Mouse (Mus musculus): ENCODE data around the gene Hist4h4. TPM values are rescaled to one million over a fixed set of nuclear protein-coding genes. Genes with fewer than 3 reads are reported as not detected.
"Not testable (repeated sequence)": the region's sequence is repeated elsewhere in the genome, so short reads cannot be mapped to it uniquely, and the experiment has no call there.

Gene Hist4h4
- total RNA-seq, 2 experiments from 2014 or later: 8.2 to 8.5 TPM

DNA sequence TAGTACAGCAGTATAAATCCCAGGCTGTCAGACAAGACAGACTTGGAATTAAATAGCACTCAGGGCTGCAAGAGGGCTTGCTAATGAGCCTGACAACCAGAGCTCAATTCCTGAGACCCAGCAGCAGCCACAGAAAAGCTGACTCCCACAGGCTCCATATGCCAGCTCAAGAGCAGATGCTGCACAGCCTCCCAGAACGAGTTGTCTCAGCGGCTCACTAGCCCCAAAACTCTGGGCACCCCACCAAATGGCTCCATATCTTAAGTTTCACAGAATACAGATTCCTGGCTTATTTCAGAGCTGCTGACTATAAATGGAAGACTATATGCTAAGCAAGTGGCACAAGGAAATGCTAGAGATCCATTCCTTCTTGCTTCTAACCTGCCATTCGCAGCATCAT is 13.3 kb upstream of the Hist4h4 start:
- intact Hi-C loops (cut with DNase I): no loop called here
- DNase-seq: no peak

DNA sequence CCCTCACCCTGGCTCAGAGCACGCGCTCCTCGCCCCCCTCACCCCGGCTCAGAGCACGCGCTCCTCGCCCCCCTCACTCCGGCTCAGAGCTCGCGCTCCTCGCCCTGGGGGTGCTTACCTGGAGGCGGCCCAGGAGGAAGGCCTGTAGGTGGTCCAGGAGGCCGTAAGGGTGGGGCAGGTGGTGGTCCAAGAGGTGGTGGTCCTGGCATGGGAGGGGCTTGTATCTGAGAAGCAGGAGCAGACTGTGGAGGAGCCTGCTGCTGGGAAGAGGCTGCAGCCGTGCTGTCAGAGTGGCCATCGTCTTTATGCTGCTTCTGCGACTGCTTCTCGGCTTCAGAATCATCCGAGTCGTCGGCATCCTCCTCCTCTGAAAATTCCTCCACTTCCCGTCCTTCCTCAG is 12.6 kb upstream of the Hist4h4 start:
- no peak for DNase-seq
- intact Hi-C loops (cut with DNase I): no loop called here

- intact Hi-C loops (cut with DNase I): no loop called here
These were observed 11.2 kb upstream of the Hist4h4 start for GRCm38 (mm10) chr6:136815381-136815780.

GRCm38 (mm10) chr6:136813117-136813516 is 8.9 kb upstream of the Hist4h4 start:
- intact Hi-C loops (cut with DNase I): no loop called here
- no peak for DNase-seq

More at GRCm38 (mm10) chr6:136815381-136815780, 11.2 kb upstream of the Hist4h4 start:
- no peak for DNase-seq

DNA sequence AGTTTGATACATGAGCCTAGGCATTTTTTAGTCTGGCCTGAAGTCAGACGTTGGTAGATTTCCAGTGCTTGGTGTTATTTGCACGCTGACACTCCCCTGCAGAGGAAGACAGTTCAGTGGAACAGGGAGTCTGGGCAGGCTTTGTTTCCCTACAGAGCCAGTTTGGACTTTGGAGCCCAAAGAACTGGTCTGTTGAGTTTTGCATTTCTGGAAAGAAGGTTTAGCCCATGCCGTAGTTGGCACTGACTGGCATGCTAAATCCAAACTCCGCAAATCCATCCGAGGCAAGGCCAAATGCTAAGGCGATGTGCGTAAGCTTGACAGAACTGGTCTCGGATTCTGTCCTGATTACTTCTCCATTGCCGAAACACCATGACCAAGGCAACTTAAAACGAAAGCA is 7.0 kb upstream of the Hist4h4 start:
- intact Hi-C loops (cut with DNase I): no loop called here

GRCm38 (mm10) chr6:136809673-136810072 is 5.5 kb upstream of the Hist4h4 start:
- DNase-seq: no peak
- intact Hi-C loops (cut with DNase I): no loop called here

More for the DNA sequence above, 7.0 kb upstream of the Hist4h4 start:
- no peak for DNase-seq

GRCm38 (mm10) chr6:136809077-136809476 is 4.9 kb upstream of the Hist4h4 start:
- intact Hi-C loops (cut with DNase I): no loop called here
- peak; percentile 45 to 55 for DNase-seq

DNA sequence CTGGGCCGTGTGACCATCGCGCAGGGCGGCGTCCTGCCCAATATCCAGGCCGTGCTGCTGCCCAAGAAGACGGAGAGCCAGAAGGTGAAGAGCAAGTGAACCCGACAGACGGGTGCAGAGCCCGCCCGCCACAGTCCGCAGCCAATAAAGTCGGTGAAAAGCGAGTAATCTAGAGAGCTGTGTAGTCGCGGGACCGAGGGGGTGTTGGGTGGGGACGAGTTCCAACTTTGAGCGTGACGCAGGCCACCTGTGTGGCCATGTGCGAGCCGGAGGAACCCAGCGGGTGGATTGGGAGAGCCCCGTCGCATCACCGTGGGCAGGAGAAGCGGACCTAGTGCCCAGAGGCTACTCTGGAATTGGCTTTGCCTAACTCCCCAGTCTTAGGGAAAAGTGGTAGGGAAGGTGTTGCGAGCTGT is 4.4 kb upstream of the Hist4h4 start:
- intact Hi-C loops (cut with DNase I): no loop called here
- peak; percentile 38 to 58 for DNase-seq

GRCm38 (mm10) chr6:136808014-136808417 is 3.8 kb upstream of the Hist4h4 start, which contains the start of gene H2afj:
Gene H2afj (plus strand): TSS chr6:136808244.
- DNase-seq: peak; percentile 98 to 99
- intact Hi-C loops (cut with DNase I): no loop called here

DNA sequence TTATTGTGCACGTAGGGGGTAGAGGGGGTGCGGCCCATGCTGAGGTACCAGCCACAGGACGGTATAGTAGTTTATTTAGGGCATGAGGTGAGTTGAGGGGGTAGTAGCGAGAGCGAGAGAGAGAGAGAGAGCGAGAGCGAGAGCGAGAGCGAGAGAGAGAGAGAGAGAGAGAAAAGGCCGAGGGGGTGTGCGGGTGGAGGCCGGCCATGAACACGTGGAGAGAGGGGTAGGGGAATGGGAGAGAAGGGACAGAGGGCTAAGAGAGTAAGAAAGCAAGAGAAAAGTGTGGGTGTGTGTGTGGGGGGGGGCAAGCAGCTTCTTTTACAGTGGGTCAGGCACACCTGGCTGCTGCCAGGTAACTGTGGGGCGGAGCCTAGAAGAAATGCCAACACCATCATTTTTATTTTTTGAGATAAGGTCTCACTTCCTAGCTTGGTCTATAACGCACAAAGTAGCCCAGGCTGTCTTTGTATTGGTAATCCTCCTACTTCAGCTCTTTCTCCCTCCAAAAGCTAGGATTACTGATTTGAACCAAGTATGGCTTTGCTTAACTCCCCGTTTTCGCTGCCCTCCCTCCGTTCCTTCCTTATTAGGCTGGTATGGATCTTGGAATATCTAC is 3.3 kb upstream of the Hist4h4 start:
- DNase-seq: no peak
- intact Hi-C loops (cut with DNase I): no loop called here

GRCm38 (mm10) chr6:136806819-136807218 is 2.6 kb upstream of the Hist4h4 start:
- DNase-seq: no peak
- intact Hi-C loops (cut with DNase I): no loop called here

DNA sequence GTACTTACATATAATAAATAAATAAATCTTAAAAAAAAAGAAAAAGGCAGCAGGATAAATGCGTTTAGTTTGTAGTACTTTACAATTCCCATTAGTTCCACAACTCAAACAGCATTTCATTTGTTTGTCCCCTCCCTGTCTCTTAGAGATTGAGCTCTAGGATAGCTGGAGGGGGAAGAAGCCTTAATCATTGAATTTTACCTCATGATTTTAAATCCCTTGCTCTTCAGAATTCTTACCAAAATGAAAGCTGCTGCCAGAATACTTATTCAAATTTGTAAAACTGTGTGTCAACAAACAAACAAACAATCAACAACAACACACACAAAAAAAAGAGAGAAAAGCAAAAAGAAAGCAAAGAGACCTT is 1.2 kb upstream of the Hist4h4 start:
- intact Hi-C loops (cut with DNase I): no loop called here
- no peak for DNase-seq

DNA sequence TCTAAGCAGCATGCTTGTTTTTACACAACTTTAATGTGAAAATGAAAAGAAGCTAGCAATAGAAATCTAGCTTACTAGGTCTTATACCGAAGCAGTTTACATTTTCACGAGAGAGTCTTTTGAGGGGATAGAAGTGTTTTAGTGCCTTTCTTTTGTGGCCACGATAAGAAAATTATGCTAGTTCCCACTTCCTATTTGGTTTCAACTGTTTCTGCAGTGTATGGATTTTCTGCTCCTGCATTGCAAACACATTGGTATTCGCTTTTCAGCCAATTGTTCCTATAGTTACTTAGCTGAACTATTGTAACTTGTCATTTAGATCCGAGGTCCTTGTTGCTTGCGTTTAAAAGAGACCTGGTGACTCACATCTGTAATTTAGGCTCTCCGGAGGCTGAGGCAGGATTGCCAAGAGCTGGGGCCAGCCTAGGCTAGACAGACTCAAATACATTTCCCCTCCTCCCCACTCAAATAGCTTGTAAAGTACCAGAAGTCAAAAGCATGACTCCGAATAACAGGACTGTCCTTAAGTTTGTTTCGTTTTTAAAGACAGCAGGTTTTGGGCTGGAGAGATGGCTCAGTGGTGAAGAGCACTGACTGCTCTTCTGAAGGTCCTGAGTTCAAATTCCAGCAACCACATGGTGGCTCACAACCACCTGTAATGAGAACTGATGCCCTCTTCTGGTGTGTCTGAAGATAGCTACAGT is 642 bp upstream of the Hist4h4 start:
- no peak for DNase-seq
- intact Hi-C loops (cut with DNase I): loop anchor here (1.0 kb wide), 1 partner anchor 22 kb away; the partner anchor contains the start of gene BC049715

GRCm38 (mm10) chr6:136803093-136803738 is 999 bp downstream of the Hist4h4 start:
- intact Hi-C loops (cut with DNase I): no loop called here
- DNase-seq: no peak

DNA sequence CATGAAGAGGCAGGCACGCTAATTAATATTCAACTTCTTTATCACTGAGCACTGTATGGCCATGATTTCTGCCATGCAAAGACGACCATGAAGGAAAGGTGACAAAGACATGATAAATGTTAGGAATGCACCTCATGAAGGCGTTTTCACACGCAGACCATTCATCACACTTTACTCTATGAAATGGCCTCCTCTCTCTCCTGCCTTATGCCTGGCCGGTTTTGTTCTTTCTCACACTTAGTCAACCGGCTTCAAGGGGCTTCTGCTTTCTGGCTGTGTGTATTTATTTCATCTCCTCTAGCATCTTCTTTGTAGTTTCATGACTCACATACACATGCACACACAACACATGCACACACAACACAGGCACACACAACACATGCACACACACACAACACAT is 2.9 kb downstream of the Hist4h4 start:
- intact Hi-C loops (cut with DNase I): no loop called here
- DNase-seq: no peak

DNA sequence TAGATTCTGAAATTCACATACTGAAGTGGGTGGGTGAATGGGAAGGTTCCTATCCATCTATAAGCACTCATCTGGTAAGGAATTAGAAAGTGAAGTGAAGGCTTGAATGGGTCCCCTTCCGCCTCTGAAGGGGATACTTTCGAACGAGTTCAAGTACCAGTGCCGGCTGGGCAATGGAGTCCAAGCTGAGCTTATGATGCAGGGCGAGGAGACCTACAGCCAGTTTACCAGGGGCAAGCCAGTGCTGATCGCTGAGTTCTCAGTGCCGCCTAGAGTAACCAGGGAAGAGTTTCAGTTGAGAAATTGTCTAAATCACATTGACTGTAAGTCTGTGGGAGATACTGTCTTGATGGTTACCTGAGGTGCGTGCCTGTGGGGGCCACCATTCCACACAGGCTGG is 3.5 kb downstream of the Hist4h4 start:
- intact Hi-C loops (cut with DNase I): no loop called here

GRCm38 (mm10) chr6:136797874-136798693 is 6.1 kb downstream of the Hist4h4 start:
- intact Hi-C loops (cut with DNase I); DNase-seq: not testable (repeated sequence)

More for the DNA sequence above, 3.5 kb downstream of the Hist4h4 start:
- no peak for DNase-seq

DNA sequence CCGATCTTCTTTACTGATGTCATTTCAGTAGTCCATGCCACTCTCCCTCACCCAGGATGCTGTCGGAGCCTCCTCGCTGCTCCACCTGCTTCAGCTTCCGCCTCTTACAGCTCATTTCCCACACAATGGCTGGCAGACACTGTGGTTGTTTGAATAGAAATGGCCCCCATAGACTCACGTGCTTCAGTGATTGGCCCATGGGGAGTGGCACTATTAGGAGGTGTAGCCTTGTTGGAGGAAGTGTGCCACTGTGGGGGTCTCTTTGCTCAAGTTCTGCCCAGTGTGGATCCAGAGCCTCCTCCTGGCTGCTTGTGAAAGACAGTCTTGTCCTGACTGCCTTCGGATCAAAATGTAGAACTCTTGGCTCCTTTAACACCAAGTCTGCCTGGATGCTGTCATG is 8.4 kb downstream of the Hist4h4 start:
- DNase-seq: no peak
- intact Hi-C loops (cut with DNase I): no loop called here

GRCm38 (mm10) chr6:136795110-136795509 is 9.1 kb downstream of the Hist4h4 start:
- no peak for DNase-seq

DNA sequence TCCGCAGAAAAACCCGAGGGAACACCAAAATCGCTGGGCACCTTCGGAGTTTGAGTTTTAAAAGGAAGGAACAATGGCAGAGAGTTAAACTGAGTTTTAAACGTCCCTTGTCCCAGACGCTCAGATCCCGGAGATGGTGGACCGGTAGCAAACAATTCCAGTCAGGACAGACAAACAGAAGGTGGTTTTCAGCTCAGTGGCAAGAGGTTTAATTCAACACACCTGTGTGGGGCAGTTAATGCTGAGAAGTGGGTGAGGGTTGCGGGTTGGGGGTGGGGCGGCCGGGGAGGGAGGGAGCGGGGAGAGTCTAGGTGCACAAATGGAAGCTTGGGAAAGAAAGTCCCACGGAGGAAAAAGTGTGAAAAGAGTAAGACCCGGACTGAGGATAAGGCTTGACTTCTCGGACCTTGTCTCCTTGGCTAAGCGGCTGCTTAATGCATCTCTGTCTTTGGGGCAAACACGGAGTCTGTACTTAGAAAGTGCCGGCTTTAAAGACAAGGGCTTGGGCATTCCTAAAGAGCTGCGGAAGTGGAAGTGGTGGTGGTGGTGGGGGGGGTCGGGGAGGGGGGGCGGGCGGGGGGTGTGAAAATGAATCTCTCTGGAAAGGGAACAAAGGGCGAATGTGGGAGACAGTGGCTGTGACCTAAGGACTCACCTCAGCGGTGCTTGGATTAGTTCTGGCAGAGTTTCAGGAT is 10.2 kb downstream of the Hist4h4 start:
- intact Hi-C loops (cut with DNase I): no loop called here

More at GRCm38 (mm10) chr6:136795110-136795509, 9.1 kb downstream of the Hist4h4 start:
- intact Hi-C loops (cut with DNase I): no loop called here

More for the DNA sequence above, 10.2 kb downstream of the Hist4h4 start:
- DNase-seq: no peak

All from heart, postnatal 36 days (tissue).